12 mouse cellular contexts compared by ENCODE assay signal in genomic region chr12:110693378-110693777, GRCm38 (mm10). TPM values are rescaled to one million over a fixed set of nuclear protein-coding genes. Genes with fewer than 3 reads are reported as not detected.
"Had no signal": no experiment of that assay in that cellular context is flagged by ENCODE, and none has a peak within 500 bp of the region (broad histone marks: within the 10 kb centered on the region; RNA-seq: fewer than 3 reads in every experiment).

No protein-coding gene starts in this region.

RNA-seq across cellular contexts. Expression of gene 1700001K19Rik, which starts 11.0 kb away (rescaled TPM):
- total RNA-seq: layer of hippocampus, postnatal 36 days; left cerebral cortex, adult 8-10 months; left cerebral cortex, postnatal 25 days; megakaryocyte-erythroid progenitor cell, adult 5-6 weeks had no signal
- polyA plus RNA-seq: intestine, postnatal 0 days; kidney, embryonic 16.5 days; liver, embryonic 16.5 days; lung, embryonic 15.5 days; midbrain, embryonic 14.5 days; neural tube, embryonic 12.5 days; stomach, embryonic 15.5 days; thymus, postnatal 0 days had no signal
